Mouse (Mus musculus): ENCODE results near the gene Dync1i1. TPM values are rescaled to one million over a fixed set of nuclear protein-coding genes. Genes with fewer than 3 reads are reported as not detected.

The Dync1i1 gene
- total and polyA plus RNA-seq, 2 experiments from 2014 or later: 132 to 134 TPM

- Histone ChIP-seq H3K4me3 (ENCODE audit: low read depth, low read length) (no peak overlapping the region), H3K36me3 (ENCODE audit: insufficient read depth) (no peaks in the 10 kb centered on the region; the same call in 1 of the 2 replicates), H3K9ac (no peak overlapping the region), H3K27me3 (ENCODE audit: insufficient read depth, low read length) (no peaks in the 10 kb centered on the region), H3K4me2 (ENCODE audit: low read depth) (no peak overlapping the region), H3K27ac (ENCODE audit: low read depth, low read length) (peak overlapping the region; percentile 57), H3K4me1 (ENCODE audit: insufficient read depth) (0 out of 2 replicates have a peak, but pooled peaks cover 4% of the 10 kb centered on the region), H3K9me3 (ENCODE audit: low read length) (no peaks in the 10 kb centered on the region)
- DNase-seq (peak; percentile 81), ATAC-seq (peak; percentile 92)
- WGBS: 48% methylated on average over 7 of the region's 7 CpGs
- TF ChIP-seq CTCF (IDR thresholded peaks at IDR 0.05; ENCODE audit: low read depth): no peak
Observed at GRCm38 (mm10) chr6:5739711-5740110, 14.3 kb downstream of the Dync1i1 start.

- H3K27me3 ChIP-seq (ENCODE audit: insufficient read depth, low read length): no peaks in the 10 kb centered on the region
- no peak overlapping the region for H3K9ac ChIP-seq
- no peak for TF ChIP-seq CTCF (IDR thresholded peaks at IDR 0.05; ENCODE audit: low read depth)
- H3K36me3 ChIP-seq (ENCODE audit: insufficient read depth): no peaks in the 10 kb centered on the region
- no peaks in the 10 kb centered on the region for H3K9me3 ChIP-seq (ENCODE audit: low read length)
- ATAC-seq (peak; percentile 58), DNase-seq (peak; percentile 48)
- no peak overlapping the region for H3K4me2 ChIP-seq (ENCODE audit: low read depth)
- H3K4me3 ChIP-seq (ENCODE audit: low read depth, low read length): no peak overlapping the region
- H3K27ac ChIP-seq (ENCODE audit: low read depth, low read length): peak overlapping the region; percentile 58; the same call in 1 of the 2 replicates
- WGBS: 58% methylated on average over 6 of the region's 6 CpGs
- 0 out of 2 replicates have a peak, but pooled peaks cover 4% of the 10 kb centered on the region for H3K4me1 ChIP-seq (ENCODE audit: insufficient read depth)
Observed at GRCm38 (mm10) chr6:5741395-5742032, 16.1 kb downstream of the Dync1i1 start.

- ATAC-seq (no peak; the same call in 1 of the 2 replicates), DNase-seq (no peak)
- Histone ChIP-seq H3K9ac (no peak overlapping the region), H3K27me3 (ENCODE audit: insufficient read depth, low read length) (no peaks in the 10 kb centered on the region), H3K4me1 (ENCODE audit: insufficient read depth) (no peaks in the 10 kb centered on the region), H3K36me3 (ENCODE audit: insufficient read depth) (no peaks in the 10 kb centered on the region), H3K4me3 (ENCODE audit: low read depth, low read length) (no peak overlapping the region), H3K27ac (ENCODE audit: low read depth, low read length) (no peak overlapping the region), H3K9me3 (ENCODE audit: low read length) (no peaks in the 10 kb centered on the region), H3K4me2 (ENCODE audit: low read depth) (no peak overlapping the region)
- TF ChIP-seq CTCF (IDR thresholded peaks at IDR 0.05; ENCODE audit: low read depth): no peak
- WGBS: 81% methylated on average over 6 of the region's 6 CpGs
Observed at GRCm38 (mm10) chr6:5750079-5750711, 24.8 kb downstream of the Dync1i1 start.

GRCm38 (mm10) chr6:5752128-5752527, 26.7 kb downstream of the Dync1i1 start:
- WGBS: 48% methylated on average over 16 of the region's 16 CpGs
- ATAC-seq (peak; percentile 86), DNase-seq (peak; percentile 72)
- H3K9me3 ChIP-seq (ENCODE audit: low read length): no peaks in the 10 kb centered on the region
- no peaks in the 10 kb centered on the region for H3K27me3 ChIP-seq (ENCODE audit: insufficient read depth, low read length)
- H3K4me1 ChIP-seq (ENCODE audit: insufficient read depth): no peaks in the 10 kb centered on the region
- H3K27ac ChIP-seq (ENCODE audit: low read depth, low read length): no peak overlapping the region
- no peak for TF ChIP-seq CTCF (IDR thresholded peaks at IDR 0.05; ENCODE audit: low read depth)
- no peak overlapping the region for H3K9ac ChIP-seq
- H3K4me2 ChIP-seq (ENCODE audit: low read depth): no peak overlapping the region; the same call in 1 of the 2 replicates
- no peak overlapping the region for H3K4me3 ChIP-seq (ENCODE audit: low read depth, low read length)
- H3K36me3 ChIP-seq (ENCODE audit: insufficient read depth): no peaks in the 10 kb centered on the region

GRCm38 (mm10) chr6:5752617-5753016, 27.2 kb downstream of the Dync1i1 start:
- no peak for ATAC-seq
- no peak for DNase-seq
- Histone ChIP-seq H3K9ac (no peak overlapping the region), H3K4me3 (ENCODE audit: low read depth, low read length) (no peak overlapping the region), H3K9me3 (ENCODE audit: low read length) (no peaks in the 10 kb centered on the region), H3K27me3 (ENCODE audit: insufficient read depth, low read length) (no peaks in the 10 kb centered on the region), H3K36me3 (ENCODE audit: insufficient read depth) (no peaks in the 10 kb centered on the region), H3K4me1 (ENCODE audit: insufficient read depth) (no peaks in the 10 kb centered on the region), H3K27ac (ENCODE audit: low read depth, low read length) (no peak overlapping the region), H3K4me2 (ENCODE audit: low read depth) (no peak overlapping the region; the same call in 1 of the 2 replicates)
- no peak for TF ChIP-seq CTCF (IDR thresholded peaks at IDR 0.05; ENCODE audit: low read depth)
- 61% methylated on average over 5 of the region's 5 CpGs for WGBS

- H3K27me3 ChIP-seq (ENCODE audit: insufficient read depth, low read length): no peaks in the 10 kb centered on the region
- ATAC-seq (no peak), DNase-seq (no peak)
- H3K9ac ChIP-seq: no peak overlapping the region
- no peaks in the 10 kb centered on the region for H3K9me3 ChIP-seq (ENCODE audit: low read length)
- no peak overlapping the region for H3K4me3 ChIP-seq (ENCODE audit: low read depth, low read length)
- no peak for TF ChIP-seq CTCF (IDR thresholded peaks at IDR 0.05; ENCODE audit: low read depth)
- H3K36me3 ChIP-seq (ENCODE audit: insufficient read depth): no peaks in the 10 kb centered on the region
- no peak overlapping the region for H3K27ac ChIP-seq (ENCODE audit: low read depth, low read length)
- 40% methylated on average over 5 of the region's 5 CpGs for WGBS
- no peaks in the 10 kb centered on the region for H3K4me1 ChIP-seq (ENCODE audit: insufficient read depth)
- H3K4me2 ChIP-seq (ENCODE audit: low read depth): no peak overlapping the region
Observed at GRCm38 (mm10) chr6:5756509-5757130, 31.2 kb downstream of the Dync1i1 start.

GRCm38 (mm10) chr6:5762943-5763342, 37.5 kb downstream of the Dync1i1 start:
- H3K9me3 ChIP-seq (ENCODE audit: low read length): no peaks in the 10 kb centered on the region
- no peaks in the 10 kb centered on the region for H3K4me1 ChIP-seq (ENCODE audit: insufficient read depth)
- no peaks in the 10 kb centered on the region for H3K36me3 ChIP-seq (ENCODE audit: insufficient read depth)
- no peak overlapping the region for H3K27ac ChIP-seq (ENCODE audit: low read depth, low read length)
- WGBS: 63% methylated on average over 2 of the region's 2 CpGs
- no peaks in the 10 kb centered on the region for H3K27me3 ChIP-seq (ENCODE audit: insufficient read depth, low read length)
- ATAC-seq (no peak), DNase-seq (no peak)
- no peak overlapping the region for H3K4me3 ChIP-seq (ENCODE audit: low read depth, low read length)
- no peak for TF ChIP-seq CTCF (IDR thresholded peaks at IDR 0.05; ENCODE audit: low read depth)
- no peak overlapping the region for H3K9ac ChIP-seq
- no peak overlapping the region for H3K4me2 ChIP-seq (ENCODE audit: low read depth)
